Mouse (Mus musculus) lung, adult 18-20 months (tissue): ENCODE measurements around the gene Tcte2.
"Not testable (repeated sequence)": the region's sequence is repeated elsewhere in the genome, so short reads cannot be mapped to it uniquely, and the experiment has no call there.

Experiments used
- DNase-seq, 2 experiments: peaks; one replicate each; pipeline ENCODE4 v3.0.0; 2022; ENCODE audit warnings: mixed read lengths in 2 of 2

Gene Tcte2

DNA sequence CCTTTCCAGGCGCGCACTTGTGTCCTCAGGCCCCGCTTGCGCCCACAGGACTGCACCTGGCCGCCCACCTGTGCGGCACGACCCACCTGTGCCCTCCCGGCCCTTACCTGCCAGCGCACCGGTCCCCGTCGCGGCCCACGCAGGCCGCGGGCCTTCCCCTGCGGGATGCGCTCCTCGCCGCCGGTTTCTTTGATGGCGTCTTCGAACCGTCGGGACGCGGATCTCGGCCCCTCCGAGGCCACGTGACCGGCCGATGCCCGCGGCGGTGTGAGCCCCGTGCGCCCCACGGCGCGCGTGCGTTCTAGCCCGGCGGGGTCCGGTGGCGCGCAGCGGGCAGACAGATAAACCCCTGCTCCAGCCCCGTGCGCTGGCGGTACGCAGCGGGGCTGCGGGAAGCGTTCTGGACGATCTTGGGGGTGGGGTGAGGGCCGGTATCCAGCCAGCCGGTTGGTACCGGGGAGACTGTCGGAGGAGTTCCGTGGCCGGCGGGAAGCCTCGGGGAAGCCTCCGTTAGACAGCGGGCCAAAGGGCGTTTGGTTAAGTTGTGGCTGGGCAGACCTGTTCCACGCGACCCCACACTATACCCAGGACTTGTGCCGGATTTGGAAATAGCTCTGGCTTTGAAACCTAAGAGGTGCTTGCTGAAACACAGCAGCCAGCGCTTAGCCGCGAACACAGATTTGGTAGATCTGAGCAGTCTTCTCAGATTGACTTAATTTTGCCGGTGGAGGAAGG lies at the start of gene Tcte2:
Tcte2 (minus strand) TSS at position 647 of the 735 bp plus-strand sequence.
- DNase-seq = peak; percentile 33 to 38

- DNase-seq = no peak
Measured at GRCm38 (mm10) chr17:13806016-13806415, 44.4 kb upstream of the Tcte2 start.

DNA sequence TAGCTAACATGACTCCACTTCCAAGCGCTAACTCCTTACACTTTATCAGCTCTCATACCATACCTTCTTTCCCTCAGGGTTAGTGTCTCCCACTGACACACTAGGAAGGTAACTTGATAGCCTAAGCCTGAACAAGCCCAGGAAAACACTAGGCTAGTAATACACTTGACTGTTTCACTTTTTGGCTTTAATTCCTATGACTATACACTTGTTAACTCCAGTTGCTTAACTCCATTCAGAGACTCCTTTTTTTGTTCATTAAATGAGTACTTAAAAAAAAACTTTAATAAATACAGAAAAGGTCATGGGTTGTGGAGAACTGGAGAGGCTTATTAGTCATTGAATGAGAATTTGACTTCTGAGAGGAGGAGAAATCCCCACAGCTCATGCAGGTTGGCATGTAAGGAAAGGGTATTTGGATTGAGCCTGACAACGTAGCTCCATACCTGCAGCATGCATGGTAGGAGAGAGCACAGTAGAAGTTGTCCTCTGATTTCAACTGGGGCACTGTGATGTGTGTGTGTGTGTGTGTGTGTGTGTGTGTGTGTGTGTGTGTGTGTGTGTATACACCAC lies 41.3 kb upstream of the Tcte2 start:
- DNase-seq = no peak

GRCm38 (mm10) chr17:13797691-13798090 lies 36.1 kb upstream of the Tcte2 start:
- DNase-seq = no peak

- not testable (repeated sequence) for DNase-seq
Measured at GRCm38 (mm10) chr17:13790033-13790432, 28.4 kb upstream of the Tcte2 start.

- DNase-seq = no peak
Measured at GRCm38 (mm10) chr17:13783469-13783868, 21.8 kb upstream of the Tcte2 start.

- DNase-seq = no peak
Measured at GRCm38 (mm10) chr17:13781948-13782347, 20.3 kb upstream of the Tcte2 start.

DNA sequence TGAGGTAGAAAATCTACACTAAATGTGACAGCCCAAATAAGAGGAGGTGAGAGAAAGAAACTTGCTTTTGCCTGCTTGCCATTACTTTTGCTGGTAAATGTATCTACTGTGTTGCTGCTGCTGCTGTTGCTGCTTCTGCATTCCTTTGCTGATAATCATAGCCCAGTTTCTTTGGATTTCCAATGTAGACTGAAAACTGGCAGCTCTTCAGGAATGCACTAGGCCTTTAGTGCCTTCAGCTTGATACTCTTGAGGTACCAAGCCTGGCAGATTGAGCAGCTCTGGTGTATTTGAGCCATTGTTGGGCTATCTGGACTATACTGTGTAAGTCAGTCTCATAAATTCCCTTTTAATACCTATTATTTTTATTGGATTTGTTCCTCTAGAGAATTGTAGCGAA lies 17.2 kb upstream of the Tcte2 start:
- peak; percentile 28 to 51 for DNase-seq

DNA sequence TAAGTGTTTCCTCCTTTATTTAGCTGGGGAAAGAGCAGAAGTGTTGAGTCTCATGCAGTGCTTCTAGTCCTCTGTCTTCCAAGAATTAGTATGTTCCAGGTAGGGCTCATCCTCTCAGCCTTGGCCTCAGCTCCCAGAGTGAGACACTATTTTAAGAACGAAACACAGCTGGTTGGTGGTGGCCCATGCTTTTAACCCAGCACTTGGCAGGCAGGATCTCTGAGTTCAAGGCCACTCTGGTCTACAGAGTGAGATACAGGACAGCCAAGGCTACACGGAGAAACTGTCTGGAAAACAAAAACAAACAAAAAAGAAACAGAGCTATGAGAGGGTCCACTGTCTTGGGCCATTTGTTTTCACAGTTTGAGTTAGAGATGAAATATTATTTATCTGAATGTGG lies 16.1 kb upstream of the Tcte2 start:
- no peak for DNase-seq

DNA sequence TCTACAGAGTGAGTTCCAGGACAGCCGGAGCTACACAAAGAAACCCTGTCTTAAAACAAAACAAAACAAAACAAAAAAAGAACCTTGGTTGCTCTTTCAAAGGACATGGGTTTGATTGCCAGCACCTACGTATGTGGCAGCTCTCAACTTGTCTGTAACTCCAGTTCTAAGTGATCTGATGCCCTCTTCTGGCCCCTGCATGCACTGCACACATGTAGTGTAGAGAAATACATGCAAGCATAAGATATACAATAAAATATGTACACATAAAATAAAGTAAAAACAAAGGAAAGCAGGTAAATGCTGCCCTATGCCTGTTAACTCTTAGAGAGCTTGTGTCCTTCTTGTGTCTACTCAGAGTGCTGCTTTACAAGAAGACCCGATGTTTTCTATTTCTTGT lies 7.6 kb upstream of the Tcte2 start:
- DNase-seq = peak in 1 of 2 experiments; percentile 16

DNA sequence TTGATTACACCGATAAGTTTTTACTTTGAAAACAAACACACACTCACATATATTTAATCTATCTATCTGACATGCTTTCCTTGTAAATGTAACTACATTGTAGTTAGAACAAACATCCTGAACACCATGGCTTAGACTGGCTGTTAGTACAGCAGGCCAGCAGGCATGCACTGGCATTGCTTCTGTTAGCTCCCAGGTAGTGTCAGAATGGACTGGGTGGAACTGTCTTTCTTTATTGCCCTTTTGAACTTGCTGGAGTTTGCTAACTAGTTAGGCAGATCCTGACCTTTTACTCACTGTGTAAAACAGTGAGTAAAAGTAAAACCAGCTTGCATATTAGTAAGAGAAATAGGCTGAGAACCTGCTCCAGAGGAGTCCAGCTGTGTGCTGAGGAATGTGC lies 6.9 kb upstream of the Tcte2 start:
- DNase-seq = no peak

GRCm38 (mm10) chr17:13764911-13765310 lies 3.3 kb upstream of the Tcte2 start:
- not testable (repeated sequence) for DNase-seq

GRCm38 (mm10) chr17:13763819-13764218 lies 2.2 kb upstream of the Tcte2 start:
- no peak for DNase-seq

DNA sequence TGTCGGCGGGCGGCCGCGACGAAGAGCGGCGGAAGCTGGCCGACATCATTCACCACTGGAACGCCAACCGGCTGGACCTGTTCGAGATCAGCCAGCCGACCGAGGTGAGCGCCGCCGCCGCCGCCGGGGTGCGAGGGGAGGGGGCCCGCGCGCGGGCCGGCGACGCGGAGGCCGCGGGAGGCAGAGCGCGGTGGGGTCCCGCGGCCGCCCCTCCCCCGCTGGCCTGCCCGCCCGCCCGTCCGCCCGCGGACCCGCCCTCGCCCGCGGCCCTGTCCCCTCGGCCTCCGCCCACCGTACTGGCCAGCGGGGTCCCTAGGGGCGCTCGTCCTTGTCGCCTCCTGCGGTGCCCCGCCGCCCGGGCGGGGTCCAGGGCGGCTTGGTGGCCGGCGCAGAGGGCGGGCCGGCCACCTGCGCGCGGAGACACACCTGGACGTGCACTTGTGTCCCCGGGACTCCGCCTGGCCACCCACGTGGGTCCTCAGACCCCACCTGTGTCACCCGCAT lies 898 bp downstream of the Tcte2 start:
- peak; percentile 47 to 49 for DNase-seq

DNA sequence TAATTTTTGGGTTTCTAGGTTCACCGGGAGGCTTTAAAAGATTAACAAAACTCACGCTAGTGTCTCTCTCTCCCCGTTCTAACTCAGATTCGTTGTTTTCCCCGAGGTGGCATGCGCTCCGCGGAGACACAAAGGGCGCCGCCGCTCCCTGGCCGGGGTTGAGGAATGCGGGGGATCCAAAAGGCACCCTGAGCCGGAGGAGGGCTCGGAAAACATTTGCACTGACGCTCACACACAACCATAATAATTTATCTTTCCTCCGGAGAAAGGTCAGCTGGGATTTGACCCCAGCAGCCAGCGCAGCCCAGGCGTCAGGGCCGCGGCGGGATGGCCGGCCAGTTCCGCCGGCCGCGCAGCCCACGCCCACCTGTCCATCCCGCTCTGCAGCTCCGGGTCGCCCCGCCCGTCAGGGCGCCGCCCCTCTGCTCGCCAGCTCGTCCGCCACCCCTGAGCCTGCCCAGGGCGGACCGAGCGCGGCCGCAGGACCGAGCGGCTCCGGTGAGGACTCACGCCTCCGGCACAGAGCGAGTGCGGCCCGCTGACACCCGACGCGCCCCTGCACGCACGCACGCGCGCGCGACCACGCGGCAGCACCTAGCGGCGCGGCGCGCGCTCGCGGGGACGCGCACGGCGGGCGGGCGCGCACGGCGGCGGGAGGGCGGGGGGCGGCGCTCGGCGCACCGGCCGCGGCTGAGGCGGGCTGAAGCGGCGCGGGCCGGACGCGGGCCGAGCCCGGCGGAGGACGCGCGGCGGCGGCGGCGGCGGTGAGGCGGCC lies 1.6 kb downstream of the Tcte2 start, which contains the start of gene Afdn:
Afdn (plus strand) TSS at position 687 of the 775 bp plus-strand sequence.
- peak; percentile 85 to 88 for DNase-seq

DNA sequence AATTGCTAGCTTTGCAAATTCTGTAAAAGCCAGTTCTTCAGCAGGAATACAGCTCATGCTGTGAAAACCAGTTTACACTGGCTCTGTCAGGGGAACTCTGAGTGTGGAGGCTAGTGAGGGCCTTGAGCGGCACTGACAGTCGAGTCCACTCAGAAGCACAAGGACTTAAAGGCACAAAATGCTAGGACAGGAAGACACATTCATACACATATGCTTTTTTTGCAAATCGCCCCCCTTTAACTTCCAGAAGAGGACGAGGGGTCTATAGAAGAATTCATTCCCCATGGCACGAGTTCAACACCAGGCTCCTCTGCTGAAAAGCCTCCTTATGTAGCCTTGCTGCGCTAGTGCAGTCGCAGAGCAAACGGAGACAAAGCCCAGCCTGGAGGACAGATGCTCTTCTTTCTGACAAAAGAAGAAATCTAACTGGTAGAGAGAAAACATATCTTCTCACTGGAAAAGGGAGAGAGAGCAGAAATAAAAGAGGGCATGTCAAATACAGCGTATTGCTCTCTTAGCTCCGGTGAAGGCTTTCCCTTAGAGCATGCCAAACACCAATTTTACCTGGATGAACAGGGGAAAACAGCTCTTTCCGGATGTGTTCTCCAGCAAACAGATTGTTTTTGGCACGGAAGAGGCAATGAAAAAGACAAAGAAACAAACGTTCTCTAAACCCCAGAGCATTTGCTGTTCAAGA lies 2.3 kb downstream of the Tcte2 start:
- DNase-seq = no peak

GRCm38 (mm10) chr17:13758586-13758985 lies 3.0 kb downstream of the Tcte2 start:
- DNase-seq = no peak

DNA sequence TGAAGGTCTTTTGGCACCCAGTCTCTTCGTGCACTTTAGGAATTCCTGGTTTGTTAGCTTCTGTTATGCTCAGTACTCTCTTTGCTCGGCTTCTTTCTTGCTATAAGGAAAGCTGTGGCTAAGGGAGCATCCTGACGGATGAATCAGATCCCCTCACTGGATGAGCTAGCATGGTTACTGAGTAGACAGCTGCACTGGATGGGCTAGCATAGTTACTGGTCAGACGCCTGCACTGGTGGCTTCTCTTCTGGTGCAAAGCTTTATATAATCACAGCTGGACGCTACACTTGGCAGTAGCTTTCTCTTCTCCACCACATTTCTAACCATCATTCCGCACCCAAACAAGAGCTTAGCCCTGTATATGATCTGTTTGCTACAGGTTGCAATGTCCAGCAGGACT lies 6.7 kb downstream of the Tcte2 start:
- DNase-seq = no peak

DNA sequence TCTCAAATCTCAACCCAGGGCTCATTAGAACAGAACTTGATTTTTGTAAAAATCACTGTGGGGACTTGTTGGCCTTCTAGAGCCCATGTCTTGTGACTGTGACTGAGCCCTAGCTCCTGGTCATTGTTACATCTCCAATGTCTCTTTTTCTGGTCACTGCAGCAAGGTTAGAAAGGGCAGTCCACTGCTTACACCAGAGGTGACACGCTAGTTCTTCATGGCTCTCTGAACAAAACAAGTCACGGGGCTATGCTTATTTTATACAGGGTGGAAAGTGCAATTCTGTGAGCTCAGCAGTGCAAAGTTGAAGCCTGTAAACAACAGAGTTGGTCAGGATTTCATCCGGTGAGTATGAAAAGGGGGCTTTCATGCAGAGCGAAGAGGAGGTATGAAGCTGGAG lies 7.7 kb downstream of the Tcte2 start:
- no peak for DNase-seq

- no peak for DNase-seq
Measured at GRCm38 (mm10) chr17:13749027-13749426, 12.6 kb downstream of the Tcte2 start.

DNA sequence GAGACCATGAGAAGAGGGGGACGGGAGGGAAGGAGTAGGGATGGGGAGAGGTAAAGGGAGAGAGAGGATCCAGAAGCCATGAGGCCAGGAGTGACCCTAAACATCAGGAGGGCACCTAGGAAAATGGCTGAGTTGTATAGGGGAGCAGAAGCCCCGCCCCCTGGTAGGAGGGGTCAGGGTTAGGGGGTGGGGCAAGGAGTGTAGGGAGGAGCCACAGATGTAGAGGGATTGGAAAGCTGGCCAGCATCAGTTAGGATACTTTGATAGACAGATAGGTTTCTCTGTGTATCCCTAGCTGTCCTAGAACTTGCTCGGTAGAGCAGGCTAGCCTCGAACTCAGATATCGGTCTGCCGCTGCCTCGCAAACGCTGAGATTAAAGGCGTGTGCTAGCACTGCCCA lies 13.9 kb downstream of the Tcte2 start:
- no peak for DNase-seq

- DNase-seq = peak in 1 of 2 experiments; percentile 47
Measured at GRCm38 (mm10) chr17:13746330-13746729, 15.3 kb downstream of the Tcte2 start.

- no peak for DNase-seq
Measured at GRCm38 (mm10) chr17:13745373-13745772, 16.3 kb downstream of the Tcte2 start.
